Mouse (Mus musculus): ENCODE results near the gene Calm5.

DNA sequence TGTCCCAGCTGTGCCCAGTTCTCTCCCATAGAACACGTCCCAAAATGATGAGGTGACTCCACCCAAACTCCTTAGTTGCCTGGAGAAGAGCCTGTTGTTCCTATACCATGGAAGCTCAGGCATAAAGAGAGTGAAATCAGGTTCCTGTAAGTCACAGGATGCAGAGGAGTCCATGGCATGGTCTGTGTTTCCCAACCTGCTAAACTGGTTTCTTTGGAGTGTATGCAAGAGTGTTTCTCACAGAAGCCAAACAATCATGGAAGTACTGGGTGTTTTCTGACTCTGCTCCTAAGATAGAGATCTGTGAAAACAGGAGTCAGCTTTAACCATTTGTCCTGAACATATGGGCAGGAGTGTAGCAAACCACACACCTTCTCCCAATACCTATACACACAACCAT lies 22.0 kb upstream of the Calm5 start:
- no peak for TF ChIP-seq CTCF (IDR thresholded peaks at IDR 0.05; ENCODE audit: control insufficient read depth, insufficient read depth, insufficient read length)
- TF ChIP-seq USF1 (IDR thresholded peaks at IDR 0.05; ENCODE audit: low read depth) = no peak
- TF ChIP-seq MYOG (IDR thresholded peaks at IDR 0.05; ENCODE audit: control insufficient read depth, extremely low read depth, insufficient read length) = no peak
- TF ChIP-seq MAX (IDR thresholded peaks at IDR 0.05) = no peak

Data from C2C12 (cell line).